Mouse (Mus musculus) spleen, adult 18-20 months (tissue): ENCODE measurements at regions not wholly inside any gene's neighbourhood (a gene's known extent, or its start where the extent isn't known, plus 50 kb on each side); places are given as distances from the start of the nearest gene placed in this dataset.
"Not testable (repeated sequence)": the region's sequence is repeated elsewhere in the genome, so short reads cannot be mapped to it uniquely, and the experiment has no call there.

Source experiments
- DNase-seq, 2 experiments: peaks; one replicate each; pipeline ENCODE4 v3.0.0; 2022; ENCODE audit warnings: mixed read lengths in 2 of 2

GRCm38 (mm10) chr13:70210158-70210557 is 408.0 kb downstream of the Med10 start:
- DNase-seq: no peak

- no peak for DNase-seq
Observed at GRCm38 (mm10) chr13:70213017-70213416, 410.8 kb downstream of the Med10 start.

- DNase-seq: no peak
Observed at GRCm38 (mm10) chr13:70213622-70214021, 411.4 kb downstream of the Med10 start.

GRCm38 (mm10) chr13:70214022-70214654 is 411.9 kb downstream of the Med10 start:
- DNase-seq: no peak

- no peak for DNase-seq
Observed at GRCm38 (mm10) chr13:70216134-70216533, 413.9 kb downstream of the Med10 start.

GRCm38 (mm10) chr13:70217429-70218133 is 415.4 kb downstream of the Med10 start:
- DNase-seq: no peak

- no peak for DNase-seq
Observed at GRCm38 (mm10) chr13:70223485-70223884, 413.9 kb downstream of the Ice1 start.

- DNase-seq: no peak
Observed at GRCm38 (mm10) chr13:70227167-70227566, 410.3 kb downstream of the Ice1 start.

GRCm38 (mm10) chr13:70233896-70234799 is 403.3 kb downstream of the Ice1 start:
- DNase-seq: peak in 1 of 2 experiments; percentile 22

- DNase-seq: no peak
Observed at GRCm38 (mm10) chr13:70243598-70244157, 393.8 kb downstream of the Ice1 start.

- DNase-seq: no peak
Observed at GRCm38 (mm10) chr13:70260003-70260496, 377.4 kb downstream of the Ice1 start.

GRCm38 (mm10) chr13:70263654-70264053 is 373.8 kb downstream of the Ice1 start:
- no peak for DNase-seq

- DNase-seq: not testable (repeated sequence)
Observed at GRCm38 (mm10) chr13:70276884-70277378, 360.5 kb downstream of the Ice1 start.

GRCm38 (mm10) chr13:70277667-70278591 is 359.5 kb downstream of the Ice1 start:
- DNase-seq: no peak

GRCm38 (mm10) chr13:70281051-70281847 is 356.2 kb downstream of the Ice1 start:
- no peak for DNase-seq

- DNase-seq: no peak
Observed at GRCm38 (mm10) chr13:70282731-70283130, 354.7 kb downstream of the Ice1 start.

GRCm38 (mm10) chr13:70283231-70283630 is 354.2 kb downstream of the Ice1 start:
- no peak for DNase-seq

GRCm38 (mm10) chr13:70292713-70293112 is 344.7 kb downstream of the Ice1 start:
- DNase-seq: no peak

- no peak for DNase-seq
Observed at GRCm38 (mm10) chr13:70303953-70304525, 333.4 kb downstream of the Ice1 start.

- DNase-seq: no peak
Observed at GRCm38 (mm10) chr13:70310516-70310915, 326.9 kb downstream of the Ice1 start.
